8 mouse cellular contexts compared by ENCODE assay signal in genomic region chr11:120491317-120492023, GRCm38 (mm10). TPM values are rescaled to one million over a fixed set of nuclear protein-coding genes. Genes with fewer than 3 reads are reported as not detected.
DNase-seq lines count a peak whose midpoint lies in the region; ATAC-seq lines count a peak whose summit lies in the region.

Gene Slc25a10 (plus strand): TSS chr11:120491840.

- WGBS in intestine, embryonic 14.5 days: 0% methylated on average over 35 of the region's 35 CpGs

- peak within 1 kb of the TSS; percentile 91 for H3K4me2 ChIP-seq in intestine, embryonic 14.5 days (ENCODE audit: low read length)

- intact Hi-C loops in gastrocnemius, postnatal 36 days (cut with DNase I): loop anchor here (5.0 to 10.0 kb wide), 2 partner anchors 121 to 293 kb away; partner anchors contain the start of genes Gps1 and Rfng
- intact Hi-C loops in left cerebral cortex, postnatal 10 days (cut with DNase I): no loop called here

- DNase-seq in adrenal gland, adult 8-10 months: peak; percentile 88
- DNase-seq in embryo, embryonic 11.5 days (ENCODE audit: low read depth, low spot score): peak; percentile 81
- peak; percentile 82 to 86 for DNase-seq in gastrocnemius, postnatal 36 days
- peak; percentile 89 for DNase-seq in intestine, embryonic 14.5 days (ENCODE audit: low spot score)
- peak; percentile 79 to 93 for DNase-seq in left cerebral cortex, postnatal 10 days (ENCODE audit: extremely low spot score in 1 of 2, low spot score in 2 of 2)
- DNase-seq in right cerebral cortex, postnatal 14 days: peak; percentile 84
- DNase-seq in urinary bladder, postnatal 25 days (ENCODE audit: low spot score): peak; percentile 81

- H3K4me3 ChIP-seq in intestine, embryonic 14.5 days (ENCODE audit: low read depth, low read length): peak within 1 kb of the TSS; percentile 95

- H3K27ac ChIP-seq in intestine, embryonic 14.5 days (ENCODE audit: low read depth): peak within 1 kb of the TSS; percentile 74

- no peaks in the 10 kb centered on the region for H3K27me3 ChIP-seq in intestine, embryonic 14.5 days (replicated peaks; ENCODE audit: control insufficient read depth, insufficient read depth, low read length)

- H3K9ac ChIP-seq in intestine, embryonic 14.5 days (ENCODE audit: low read length): peak within 1 kb of the TSS; percentile 74

- peak; percentile 78 for ATAC-seq in intestine, embryonic 14.5 days (replicated peaks; ENCODE audit: low FRiP score, low TSS enrichment, low read depth)
- ATAC-seq in megakaryocyte progenitor cell, adult 5-6 weeks (replicated peaks; ENCODE audit: poor library complexity): peak; percentile 53

- H3K9me3 ChIP-seq in intestine, embryonic 14.5 days (ENCODE audit: control insufficient read depth, low read length): no peaks in the 10 kb centered on the region

- peaks cover 46% of the 10 kb centered on the region for H3K36me3 ChIP-seq in intestine, embryonic 14.5 days (ENCODE audit: control insufficient read depth, insufficient read depth, low read length)

- peaks cover 19% of the 10 kb centered on the region for H3K4me1 ChIP-seq in intestine, embryonic 14.5 days (replicated peaks; ENCODE audit: control insufficient read depth, insufficient read depth, low read length)

RNA-seq across cellular contexts. Expression of gene Slc25a10, which starts in this region (rescaled TPM):
- 100 to 1,000 TPM; 121 to 174 (median 163) TPM for total RNA-seq in adrenal gland, adult 8-10 months (2022)
- 1 to 10 TPM; 3.7 to 4.5 TPM for total RNA-seq in gastrocnemius, postnatal 36 days (2021)
- 74.6 and 83.1 TPM in 2 replicates for polyA plus RNA-seq in intestine, embryonic 14.5 days (2014; fragmentation: Nextera tagmentation; extraction: Ambion mirVana)
- 10 to 100 TPM; 23.4 to 26.6 TPM for total RNA-seq in left cerebral cortex, postnatal 10 days (2021)
- 11.9 and 14.4 TPM in 2 replicates for total RNA-seq in megakaryocyte progenitor cell, adult 5-6 weeks (2015)
- 16.2 and 19.7 TPM in 2 replicates for total RNA-seq in megakaryocyte progenitor cell, adult 5-6 weeks (2017)

Comparison
In these comparisons a context has a peak if more than half of its experiments do, and no peak if none do; other contexts are left out.
1. Peak in every context shown above with its lines: DNase-seq, ATAC-seq, H3K4me3 ChIP-seq and H3K27ac ChIP-seq.
2. RNA of gene Slc25a10 (total RNA-seq): 121 to 174 TPM in adrenal gland, adult 8-10 months; 23.4 to 26.6 TPM in left cerebral cortex, postnatal 10 days, 11.9 to 19.7 TPM in megakaryocyte progenitor cell, adult 5-6 weeks and 3.7 to 4.5 TPM in gastrocnemius, postnatal 36 days; every median in the first group is over 4 times any median in the second.